Mouse (Mus musculus) midbrain, embryonic 16.5 days (tissue): Measurements from ENCODE around the gene Fbln5. TPM values are rescaled to one million over a fixed set of nuclear protein-coding genes. Genes with fewer than 3 reads are reported as not detected.
A peak's percentile ranks its signal among the peaks of the same experiment; 100 is the strongest.

Experiments used
- ATAC-seq: fragments of 200-750 bp; cut with Nextera tagmentation; 2 replicates; pipeline ENCODE4 v1.8.0; 2017; ENCODE audit warnings: moderate TSS enrichment
- H3K27ac ChIP-seq: fragments of 300-500 bp; sonication (generic); 2 replicates; pipeline ENCODE4 v1.5.1; 2014; ENCODE audit warnings: mild to moderate bottlenecking, low read length, mixed read lengths
- H3K27me3 ChIP-seq: fragments of 300-500 bp; sonication (generic); 2 replicates; pipeline ENCODE4 v1.6.1; 2014; ENCODE audit warnings: low read depth, low read length, mixed read lengths; ENCODE audit not compliant: control insufficient read depth, insufficient read depth
- H3K36me3 ChIP-seq: fragments of 300-500 bp; sonication (generic); 2 replicates; pipeline ENCODE4 v1.6.1; 2014; ENCODE audit warnings: mild to moderate bottlenecking, low read length, moderate library complexity, mixed read lengths; ENCODE audit not compliant: control insufficient read depth, insufficient read depth
- H3K4me1 ChIP-seq: fragments of 300-500 bp; sonication (generic); 2 replicates; pipeline ENCODE4 v1.6.1; 2014; ENCODE audit warnings: mild to moderate bottlenecking, low read length, mixed read lengths; ENCODE audit not compliant: control insufficient read depth, insufficient read depth
- H3K4me2 ChIP-seq: fragments of 300-500 bp; sonication (generic); 2 replicates; pipeline ENCODE4 v1.6.1; 2014; ENCODE audit warnings: mild to moderate bottlenecking, low read length, mixed read lengths
- H3K4me3 ChIP-seq: fragments of 300-500 bp; sonication (generic); 2 replicates; pipeline ENCODE4 v1.5.1; 2014; ENCODE audit warnings: low read depth, mild to moderate bottlenecking, low read length, moderate library complexity, mixed read lengths
- H3K9ac ChIP-seq: fragments of 300-500 bp; sonication (generic); 2 replicates; pipeline ENCODE4 v1.6.1; 2014; ENCODE audit warnings: low read depth, low read length, mixed read lengths
- H3K9me3 ChIP-seq: fragments of 300-500 bp; sonication (generic); replicated peaks from 2 replicates; pipeline ENCODE4 v1.6.1; 2014; ENCODE audit warnings: mild to moderate bottlenecking, low read length, mixed read lengths; ENCODE audit not compliant: control insufficient read depth, poor library complexity, severe bottlenecking
- WGBS: fragments of 180-500 bp; shearing (Covaris S2); extraction: QIAGEN DNeasy Blood & Tissue Kit; methylation state at CpG from one replicate; pipeline ENCODE4 v1.1.7; 2014; 5-methylcytosine and 5-hydroxymethylcytosine counted together
- polyA plus RNA-seq: library from polyadenylated mRNA; unstranded; fragments of >200 nt; fragmentation: Nextera tagmentation; extraction: Ambion mirVana; gene quantifications from 2 replicates; pipeline ENCODE4 v1.2.1, GENCODE M21; 2015

The Fbln5 gene
- polyA plus RNA-seq, 1 experiment from 2014 or later, result 11.7 TPM

- H3K36me3 ChIP-seq, result no peaks in the 10 kb centered on the region
- no peak overlapping the region for H3K9ac ChIP-seq
- H3K4me1 ChIP-seq, result no peaks in the 10 kb centered on the region
- WGBS, result 68% methylated on average over 6 of the region's 6 CpGs
- H3K4me2 ChIP-seq, result no peak overlapping the region
- ATAC-seq, result no peak
- H3K27me3 ChIP-seq, result no peaks in the 10 kb centered on the region
- no peak overlapping the region for H3K27ac ChIP-seq
- H3K4me3 ChIP-seq, result no peak overlapping the region
- H3K9me3 ChIP-seq, result no peaks in the 10 kb centered on the region
These were observed 59.3 kb downstream of the Fbln5 start for GRCm38 (mm10) chr12:101759440-101760045.

GRCm38 (mm10) chr12:101758698-101759097 lies 60.2 kb downstream of the Fbln5 start:
- ATAC-seq, result no peak
- H3K27ac ChIP-seq, result no peak overlapping the region
- no peaks in the 10 kb centered on the region for H3K27me3 ChIP-seq
- no peak overlapping the region for H3K9ac ChIP-seq
- H3K4me2 ChIP-seq, result no peak overlapping the region
- H3K4me1 ChIP-seq, result no peaks in the 10 kb centered on the region
- H3K9me3 ChIP-seq, result no peaks in the 10 kb centered on the region
- no peaks in the 10 kb centered on the region for H3K36me3 ChIP-seq
- no peak overlapping the region for H3K4me3 ChIP-seq

- ATAC-seq, result no peak
- 41% methylated on average over 2 of the region's 2 CpGs for WGBS
- H3K4me2 ChIP-seq, result no peak overlapping the region
- no peaks in the 10 kb centered on the region for H3K36me3 ChIP-seq
- H3K9me3 ChIP-seq, result no peaks in the 10 kb centered on the region
- no peaks in the 10 kb centered on the region for H3K4me1 ChIP-seq
- H3K9ac ChIP-seq, result no peak overlapping the region
- no peaks in the 10 kb centered on the region for H3K27me3 ChIP-seq
- no peak overlapping the region for H3K4me3 ChIP-seq
- no peak overlapping the region for H3K27ac ChIP-seq
These were observed 76.5 kb downstream of the Fbln5 start for GRCm38 (mm10) chr12:101742375-101742774.

- no peak for ATAC-seq
- Histone ChIP-seq H3K9ac (no peak overlapping the region), H3K27me3 (no peaks in the 10 kb centered on the region), H3K4me3 (no peak overlapping the region), H3K27ac (no peak overlapping the region), H3K9me3 (no peaks in the 10 kb centered on the region), H3K4me1 (no peaks in the 10 kb centered on the region), H3K4me2 (no peak overlapping the region), H3K36me3 (no peaks in the 10 kb centered on the region)
- WGBS, result 55% methylated on average over 2 of the region's 2 CpGs
These were observed 78.4 kb downstream of the Fbln5 start for GRCm38 (mm10) chr12:101740486-101740885.

- H3K9me3 ChIP-seq, result no peaks in the 10 kb centered on the region
- H3K4me3 ChIP-seq, result no peak overlapping the region
- H3K27me3 ChIP-seq, result no peaks in the 10 kb centered on the region
- no peak overlapping the region for H3K27ac ChIP-seq
- H3K4me1 ChIP-seq, result no peaks in the 10 kb centered on the region
- H3K9ac ChIP-seq, result no peak overlapping the region
- 71% methylated on average over 2 of the region's 2 CpGs for WGBS
- ATAC-seq, result no peak
- H3K4me2 ChIP-seq, result no peak overlapping the region
- no peaks in the 10 kb centered on the region for H3K36me3 ChIP-seq
These were observed 78.8 kb downstream of the Fbln5 start for GRCm38 (mm10) chr12:101740045-101740444.

GRCm38 (mm10) chr12:101718755-101719150 lies 100.1 kb downstream of the Fbln5 start:
- H3K4me2 ChIP-seq, result peak overlapping the region; percentile 96
- H3K36me3 ChIP-seq, result no peaks in the 10 kb centered on the region
- peak overlapping the region; percentile 79 for H3K4me3 ChIP-seq
- ATAC-seq, result peak; percentile 89
- no peak overlapping the region for H3K27ac ChIP-seq
- H3K9ac ChIP-seq, result peak overlapping the region; percentile 77
- 0% methylated on average over 9 of the region's 9 CpGs for WGBS
- H3K9me3 ChIP-seq, result no peaks in the 10 kb centered on the region
- no peaks in the 10 kb centered on the region; the same call in 1 of the 2 replicates for H3K4me1 ChIP-seq
- no peaks in the 10 kb centered on the region; the same call in 1 of the 2 replicates for H3K27me3 ChIP-seq

- Histone ChIP-seq H3K4me2 (peak within 1 kb of the TSS; percentile 96), H3K4me1 (no peaks in the 10 kb centered on the region; the same call in 1 of the 2 replicates), H3K36me3 (no peaks in the 10 kb centered on the region), H3K9me3 (no peaks in the 10 kb centered on the region), H3K27ac (no peak within 1 kb of the TSS), H3K4me3 (peak within 1 kb of the TSS; percentile 79), H3K27me3 (no peaks in the 10 kb centered on the region; the same call in 1 of the 2 replicates), H3K9ac (peak within 1 kb of the TSS; percentile 77)
- peak; percentile 99 for ATAC-seq
- 0% methylated on average over 57 of the region's 75 CpGs for WGBS
These were observed 100.7 kb downstream of the Fbln5 start, which contains the start of gene Tc2n for GRCm38 (mm10) chr12:101718054-101718754. Gene Tc2n (minus strand): TSS chr12:101718523.

GRCm38 (mm10) chr12:101699176-101699575 lies 119.7 kb downstream of the Fbln5 start:
- no peak for ATAC-seq
- Histone ChIP-seq H3K9me3 (no peaks in the 10 kb centered on the region), H3K4me3 (no peak overlapping the region), H3K27me3 (no peaks in the 10 kb centered on the region), H3K27ac (no peak overlapping the region), H3K4me1 (no peaks in the 10 kb centered on the region), H3K36me3 (no peaks in the 10 kb centered on the region), H3K9ac (no peak overlapping the region), H3K4me2 (no peak overlapping the region)
- WGBS, result 82% methylated on average over 3 of the region's 3 CpGs
